Mouse (Mus musculus) common myeloid progenitor, adult 5-6 weeks (primary cell): ENCODE data around the gene Tmem171. TPM values are rescaled to one million over a fixed set of nuclear protein-coding genes. Genes with fewer than 3 reads are reported as not detected.

Experiments used
- ATAC-seq: replicated peaks from 2 replicates; pipeline ENCODE4 v1.8.0; 2016; ENCODE audit warnings: low read depth, mild to moderate bottlenecking, moderate TSS enrichment, inconsistent platforms; ENCODE audit not compliant: poor library complexity, severe bottlenecking
- total RNA-seq: library from RNA; stranded (forward); fragments of 200-1000, 187-1606 nt; gene quantifications from 2 replicates; pipeline ENCODE4 v1.2.3, GENCODE M21; 2017

Gene Tmem171
- total RNA-seq = 0.27 TPM in 1 of 2 replicates, not detected in the other

DNA sequence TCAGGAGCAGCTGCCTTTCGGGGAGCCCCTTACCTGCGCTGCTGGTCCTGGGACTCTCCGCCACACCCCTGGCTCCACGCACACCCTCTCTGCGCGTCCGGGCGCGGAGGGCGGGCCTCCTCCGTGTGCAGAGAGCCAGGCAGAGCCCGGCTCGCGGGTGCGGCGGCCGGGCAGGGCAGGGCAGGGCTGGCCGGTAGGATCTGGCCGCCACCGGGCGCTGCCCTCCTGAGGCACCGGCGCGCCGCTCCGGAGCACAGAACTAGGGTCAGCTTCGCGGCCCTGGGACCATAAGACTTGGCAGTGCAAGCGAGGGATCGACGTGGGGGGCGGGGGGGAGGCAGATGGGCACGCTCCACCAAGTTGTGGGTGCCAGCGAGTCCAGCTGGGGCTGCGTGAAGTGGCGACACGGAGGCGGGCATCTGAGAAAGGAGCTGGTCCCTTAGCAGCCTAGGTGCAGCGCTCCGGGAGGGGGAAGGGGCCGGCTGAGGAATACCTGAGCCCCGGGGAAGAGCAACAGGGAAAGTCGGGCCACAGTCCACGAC lies at the start of gene Tmem171:
Tmem171 (minus strand) TSS at position 62 of the 542 bp plus-strand sequence.
- 0 out of 2 replicates have a peak, but pooled peaks have one; percentile 13 for ATAC-seq

GRCm38 (mm10) chr13:98743829-98744228 lies 49.2 kb upstream of the Tmem171 start:
- no peak for ATAC-seq

- no peak; the same call in 1 of the 2 replicates for ATAC-seq
Measured at GRCm38 (mm10) chr13:98743214-98743613, 48.6 kb upstream of the Tmem171 start.

DNA sequence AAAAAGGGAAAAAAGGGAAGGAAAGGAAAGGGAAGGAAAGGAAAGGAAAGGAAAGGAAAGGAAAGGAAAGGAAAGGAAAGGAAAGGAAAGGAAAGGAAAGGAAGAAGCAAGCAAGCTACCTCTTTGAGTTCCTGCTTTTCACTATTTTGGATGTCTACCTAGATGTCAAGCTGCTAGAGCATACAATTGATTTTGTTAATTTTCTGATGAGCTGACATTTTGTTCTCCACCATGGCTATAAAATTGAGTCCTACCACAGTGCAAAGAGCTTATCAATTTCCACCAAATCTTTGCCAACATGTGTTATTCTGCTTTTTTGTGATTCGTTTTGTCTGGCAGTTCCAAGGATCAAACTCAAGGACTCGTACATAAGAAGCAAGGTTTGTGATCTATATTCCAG lies 43.6 kb upstream of the Tmem171 start:
- ATAC-seq = 0 out of 2 replicates have a peak, but pooled peaks have one; percentile 25

DNA sequence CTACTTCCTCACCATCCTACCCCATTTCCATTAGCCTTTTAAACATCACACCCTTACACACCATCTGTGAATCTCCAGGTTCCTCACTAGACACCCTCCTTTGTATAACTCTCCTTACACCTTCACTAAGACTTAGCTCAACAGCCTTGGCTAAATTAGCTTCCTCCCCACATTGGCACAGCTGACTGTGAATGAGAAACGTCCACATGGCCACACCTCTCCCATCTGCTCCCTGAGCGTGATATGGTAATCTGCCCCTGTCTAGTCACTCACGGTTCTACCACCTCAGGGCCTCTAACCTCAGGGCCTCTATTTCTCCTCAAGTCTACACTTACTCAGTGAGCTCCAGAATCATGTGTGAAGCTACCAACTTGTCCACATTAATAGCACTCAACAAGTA lies 38.7 kb upstream of the Tmem171 start:
- ATAC-seq = no peak

DNA sequence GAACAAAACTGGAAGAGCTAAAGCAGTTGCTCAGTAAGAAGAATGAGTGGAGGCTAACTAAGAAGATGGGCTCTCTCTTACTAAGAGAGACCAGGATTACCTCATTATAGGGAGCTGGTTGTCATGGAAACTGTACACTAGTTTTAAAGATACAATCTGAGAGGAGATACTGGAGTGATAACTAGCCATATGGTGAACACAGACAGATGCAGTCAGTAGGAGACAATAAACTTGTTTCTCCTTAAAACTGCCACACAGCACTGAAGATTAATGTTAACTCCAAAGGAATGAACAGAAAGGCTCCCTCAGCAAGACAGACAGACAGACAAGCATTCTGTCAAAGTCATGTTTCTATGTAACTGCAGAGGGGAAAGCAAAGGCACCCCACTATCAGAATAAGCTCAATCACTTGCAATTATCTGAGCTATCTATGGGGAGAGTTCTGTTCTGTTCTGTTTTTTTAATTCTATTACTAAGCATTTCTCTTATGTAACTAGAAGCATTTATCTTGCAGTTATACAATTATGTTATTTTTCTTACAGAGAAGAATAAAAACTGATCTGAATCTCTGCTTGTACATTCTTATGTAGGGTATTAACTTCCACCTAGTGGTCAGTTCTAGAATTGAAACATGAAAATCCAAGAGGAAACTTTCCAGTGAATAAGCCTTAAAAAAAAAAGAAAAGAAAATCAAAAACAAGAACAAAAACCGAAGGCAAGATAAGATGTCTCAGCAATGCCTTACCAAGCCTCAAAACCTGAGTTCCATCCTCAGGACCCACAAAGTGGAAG lies 34.8 kb upstream of the Tmem171 start:
- ATAC-seq = no peak

GRCm38 (mm10) chr13:98726494-98726893 lies 31.9 kb upstream of the Tmem171 start:
- ATAC-seq = peak; percentile 68

DNA sequence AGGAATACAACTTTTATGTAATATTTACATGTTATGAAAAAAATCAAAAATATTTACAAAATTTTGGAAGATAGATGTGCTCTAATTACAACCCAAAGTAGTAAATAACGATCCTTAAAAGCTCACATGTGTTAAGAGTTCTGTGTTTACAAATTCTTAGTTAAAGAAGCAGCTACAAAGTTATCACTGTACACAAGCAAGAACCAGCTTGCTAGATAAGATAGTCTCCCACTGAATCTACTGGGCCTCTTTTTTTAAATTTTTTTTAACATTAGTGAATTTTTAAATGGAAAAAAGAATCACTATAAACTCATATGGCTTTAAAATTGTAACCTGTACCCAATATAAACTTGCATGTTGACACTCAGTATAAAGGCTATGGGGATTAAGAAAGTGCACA lies 28.8 kb upstream of the Tmem171 start:
- no peak for ATAC-seq

- ATAC-seq = no peak
Measured at GRCm38 (mm10) chr13:98722296-98722695, 27.7 kb upstream of the Tmem171 start.

- no peak for ATAC-seq
Measured at GRCm38 (mm10) chr13:98716176-98716575, 21.5 kb upstream of the Tmem171 start.

DNA sequence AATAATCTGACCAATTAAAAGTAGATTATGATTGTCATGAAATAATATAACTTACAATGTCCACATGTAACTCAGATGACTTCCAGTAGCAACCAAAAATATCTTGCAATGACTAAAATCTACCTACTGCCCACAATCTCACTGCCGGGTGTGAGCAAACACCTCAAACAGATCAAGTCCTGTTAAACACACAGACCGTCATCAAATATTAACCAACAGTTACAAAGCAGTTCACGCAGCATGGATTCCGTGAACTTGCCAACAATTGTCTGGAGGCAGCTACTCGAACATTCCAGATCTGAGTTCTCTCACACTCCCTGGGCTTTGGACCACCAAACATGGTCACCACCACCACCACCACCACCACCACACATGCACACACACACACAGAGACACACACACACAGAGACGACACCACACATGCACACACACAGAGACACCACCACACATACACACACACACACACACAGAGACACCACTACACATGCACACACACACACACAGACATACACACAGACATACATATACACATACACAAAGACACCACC lies 20.9 kb upstream of the Tmem171 start:
- no peak for ATAC-seq

DNA sequence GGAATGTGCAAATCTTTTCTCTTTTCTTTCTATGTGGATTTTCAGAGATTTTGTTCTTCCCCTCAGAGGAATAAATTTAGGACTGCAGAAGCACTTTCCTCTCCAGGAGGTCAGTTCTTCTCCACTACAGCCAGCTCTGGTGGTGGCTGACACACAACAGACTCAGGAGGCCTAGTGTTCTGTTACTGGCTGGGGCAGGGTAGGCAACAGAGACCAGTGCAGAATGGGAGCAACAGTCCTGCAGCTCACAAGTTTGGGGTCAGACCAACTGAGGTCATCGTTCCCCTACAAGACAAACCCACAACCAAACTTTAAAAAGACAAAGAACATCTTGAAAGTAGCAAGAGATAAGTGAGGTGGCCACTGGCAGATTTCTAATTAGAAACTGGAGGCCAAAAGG lies 16.0 kb upstream of the Tmem171 start:
- no peak for ATAC-seq

GRCm38 (mm10) chr13:98710236-98710635 lies 15.6 kb upstream of the Tmem171 start:
- no peak for ATAC-seq

DNA sequence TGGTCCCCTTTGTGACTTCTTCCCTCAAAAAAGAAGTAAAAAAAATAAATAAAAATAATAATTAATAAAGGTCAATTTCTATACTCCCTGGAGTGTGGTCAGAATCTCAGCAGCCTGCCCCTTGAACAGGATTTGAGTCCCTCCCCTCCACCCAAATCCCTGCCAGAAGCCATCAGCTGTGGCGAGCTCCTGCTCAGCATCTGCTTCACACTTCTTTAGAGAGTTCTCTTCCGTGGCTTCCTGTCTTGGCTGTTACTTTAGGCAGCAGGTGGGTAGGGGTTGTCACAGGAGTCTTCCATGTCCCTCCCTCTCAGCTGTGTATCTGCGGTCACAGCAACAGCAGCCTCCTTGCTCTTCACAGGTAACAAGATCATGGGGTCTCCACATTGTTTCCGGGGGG lies 10.9 kb upstream of the Tmem171 start:
- ATAC-seq = no peak

- ATAC-seq = no peak
Measured at GRCm38 (mm10) chr13:98703786-98704185, 9.2 kb upstream of the Tmem171 start.

GRCm38 (mm10) chr13:98702361-98702760 lies 7.7 kb upstream of the Tmem171 start:
- ATAC-seq = no peak

GRCm38 (mm10) chr13:98701309-98701675 lies 6.7 kb upstream of the Tmem171 start:
- ATAC-seq = no peak

DNA sequence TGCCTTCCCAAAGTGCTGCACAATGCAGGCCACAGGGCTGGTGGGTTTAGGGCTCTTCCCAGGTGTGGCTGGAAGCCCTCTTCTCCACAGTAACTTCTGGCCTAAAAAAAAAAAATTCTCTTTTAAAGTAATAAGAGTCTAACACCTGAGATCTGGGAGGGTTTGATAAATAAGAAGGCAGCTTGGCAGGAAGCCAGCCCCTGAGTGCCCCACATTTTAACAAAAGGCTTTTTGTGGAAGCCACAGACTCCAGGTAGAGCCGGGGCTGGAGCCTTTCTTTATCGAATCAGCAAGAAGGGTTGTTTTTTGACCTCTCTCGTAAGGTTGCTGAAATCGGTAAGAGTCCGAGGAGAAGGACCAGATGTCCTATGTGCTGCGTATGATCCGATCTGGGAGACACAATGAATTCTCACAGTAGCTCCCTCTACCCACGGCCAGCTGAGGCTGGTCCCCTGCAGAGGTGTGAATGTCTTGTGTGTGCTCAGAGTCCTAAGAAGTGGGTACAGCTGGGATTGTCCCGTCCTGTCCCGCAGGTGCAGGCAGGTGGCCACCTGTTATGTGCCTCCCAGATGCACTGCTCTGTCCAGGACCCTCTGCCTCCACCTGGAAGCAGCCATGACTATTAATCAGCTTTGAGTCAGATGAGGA lies 6.2 kb upstream of the Tmem171 start:
- ATAC-seq = no peak

- no peak for ATAC-seq
Measured at GRCm38 (mm10) chr13:98699982-98700540, 5.4 kb upstream of the Tmem171 start.

DNA sequence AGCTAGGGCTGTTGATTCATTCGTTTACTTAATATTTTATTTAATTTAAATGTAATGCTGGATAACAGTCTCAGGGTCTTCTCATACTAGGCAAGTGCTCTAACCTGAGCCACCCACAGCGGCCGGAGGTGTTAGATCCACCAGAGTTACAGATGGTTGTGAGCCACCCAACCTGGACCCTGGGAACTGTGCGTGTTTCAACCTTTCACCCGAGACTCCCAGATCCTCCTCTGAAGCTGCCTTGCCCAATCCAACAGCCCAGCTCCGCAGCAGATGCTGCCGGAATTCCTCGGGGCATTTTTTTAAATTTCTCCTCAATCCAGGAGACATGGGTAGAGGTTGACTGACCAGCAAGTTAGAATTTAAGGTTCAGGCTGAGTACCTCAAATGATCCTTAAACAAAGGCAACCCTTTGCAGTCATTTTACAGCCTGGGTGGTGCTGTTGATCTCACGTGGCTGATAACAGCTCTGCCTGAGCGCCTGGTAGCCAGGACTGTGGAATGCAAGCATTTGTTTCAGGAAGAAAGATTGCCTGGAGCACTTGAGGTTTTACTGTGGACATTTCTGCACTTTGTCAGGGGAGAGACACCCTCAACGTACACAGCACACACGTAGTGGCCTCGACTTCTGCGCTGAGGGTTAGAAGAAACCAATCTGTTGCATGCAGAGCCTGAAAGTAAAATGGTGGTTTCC lies 4.6 kb upstream of the Tmem171 start:
- no peak for ATAC-seq
